In genomic region chr8:84236410-84236997, GRCm38 (mm10) we compare ENCODE assay signal across 9 mouse cellular contexts. TPM values are rescaled to one million over a fixed set of nuclear protein-coding genes. Genes with fewer than 3 reads are reported as not detected.
A peak's percentile ranks its signal among the peaks of the same experiment; 100 is the strongest.
DNase-seq lines count a peak whose midpoint lies in the region; ATAC-seq and TF ChIP-seq lines count a peak whose summit lies in the region.
"Had no signal": no experiment of that assay in that cellular context is flagged by ENCODE, and none has a peak within 500 bp of the region (broad histone marks: within the 10 kb centered on the region; RNA-seq: fewer than 3 reads in every experiment).

No protein-coding gene starts in this region.

- no peaks in the 10 kb centered on the region; the same call in 1 of the 2 replicates for H3K79me2 ChIP-seq in MEL (ENCODE audit: control insufficient read depth, insufficient read depth, low read length, poor library complexity)

- H3K27me3 ChIP-seq in MEL (ENCODE audit: control insufficient read depth in 1 of 2, insufficient read depth in 2 of 2, low read length in 2 of 2), result no peaks in the 10 kb centered on the region
- H3K27me3 ChIP-seq in heart, embryonic 16.5 days (ENCODE audit: control insufficient read depth, insufficient read depth, low read length), result no peaks in the 10 kb centered on the region
- H3K27me3 ChIP-seq in liver, embryonic 14.5 days (ENCODE audit: control insufficient read depth, insufficient read depth, low read length), result no peaks in the 10 kb centered on the region
- no peaks in the 10 kb centered on the region for H3K27me3 ChIP-seq in stomach, postnatal 0 days (ENCODE audit: control insufficient read depth, insufficient read depth, low read length)

- peak overlapping the region; percentile 76 for H3K4me2 ChIP-seq in heart, embryonic 16.5 days (ENCODE audit: low read depth, low read length)
- peak overlapping the region; percentile 90 for H3K4me2 ChIP-seq in liver, embryonic 14.5 days (ENCODE audit: low read depth)
- H3K4me2 ChIP-seq in stomach, postnatal 0 days (replicated peaks; ENCODE audit: low read depth), result peak overlapping the region; percentile 92

- peaks cover 0 to 5% of the 10 kb centered on the region in 2 experiments; a peak in 1 of 4 replicates for H3K36me3 ChIP-seq in MEL (ENCODE audit: control insufficient read depth in 1 of 2, insufficient read depth in 2 of 2, low read length in 2 of 2)
- no peaks in the 10 kb centered on the region for H3K36me3 ChIP-seq in heart, embryonic 16.5 days (ENCODE audit: control insufficient read depth, insufficient read depth)
- no peaks in the 10 kb centered on the region for H3K36me3 ChIP-seq in liver, embryonic 14.5 days (replicated peaks; ENCODE audit: control insufficient read depth, insufficient read depth, low read depth)
- H3K36me3 ChIP-seq in stomach, postnatal 0 days (ENCODE audit: control insufficient read depth, insufficient read depth, low read length), result no peaks in the 10 kb centered on the region; the same call in 1 of the 2 replicates

- TF ChIP-seq POLR2A in MEL (IDR thresholded peaks at IDR 0.05; ENCODE audit: control insufficient read depth in 1 of 2, insufficient read depth in 1 of 2, low read depth in 1 of 2, low read length in 2 of 2, poor library complexity in 1 of 2), result 0 out of 4 replicates have a peak, but pooled peaks of 1 of the 2 experiments have one; percentile 31

- no peak for TF ChIP-seq EP300 in MEL (IDR thresholded peaks at IDR 0.05; ENCODE audit: low read depth in 1 of 2, low read length in 2 of 2)
- no peak for TF ChIP-seq EP300 in liver, embryonic 14.5 days (IDR thresholded peaks at IDR 0.05; ENCODE audit: low read depth)
- no peak for TF ChIP-seq EP300 in stomach, postnatal 0 days (optimal IDR thresholded peaks at IDR 0.05)

- TF ChIP-seq CTCF in MEL (IDR thresholded peaks at IDR 0.05 in 2 of 3, conservative IDR thresholded peaks at IDR 0.05 in 1 of 3; ENCODE audit: control insufficient read depth in 1 of 3, insufficient read depth in 1 of 3, low read depth in 2 of 3, low read length in 3 of 3, poor library complexity in 1 of 3, severe bottlenecking in 1 of 3), result no peak
- no peak for TF ChIP-seq CTCF in liver, embryonic 14.5 days (IDR thresholded peaks at IDR 0.05; ENCODE audit: low read depth)
- no peak for TF ChIP-seq CTCF in stomach, postnatal 0 days (IDR thresholded peaks at IDR 0.05; ENCODE audit: low read depth)

- H3K4me1 ChIP-seq in MEL (ENCODE audit: control insufficient read depth in 1 of 2, insufficient read depth in 2 of 2, low read length in 2 of 2), result peaks cover 2 to 6% of the 10 kb centered on the region in 2 experiments; a peak in 2 of 4 replicates
- H3K4me1 ChIP-seq in heart, embryonic 16.5 days (ENCODE audit: control insufficient read depth, insufficient read depth, low read length), result peaks cover 22% of the 10 kb centered on the region
- peaks cover 2 to 4% of the 10 kb centered on the region in 2 experiments; a peak in 3 of 4 replicates for H3K4me1 ChIP-seq in liver, embryonic 14.5 days (replicated peaks; ENCODE audit: control insufficient read depth in 2 of 2, insufficient read depth in 2 of 2, low read length in 1 of 2)
- 0 out of 2 replicates have a peak, but pooled peaks cover 3% of the 10 kb centered on the region for H3K4me1 ChIP-seq in stomach, postnatal 0 days (replicated peaks; ENCODE audit: control insufficient read depth, insufficient read depth)

- TF ChIP-seq RAD21 in MEL (IDR thresholded peaks at IDR 0.05; ENCODE audit: low read depth, low read length), result no peak

- H3K4me3 ChIP-seq in MEL (ENCODE audit: control insufficient read depth in 1 of 2, insufficient read depth in 1 of 2, low read depth in 2 of 2, low read length in 2 of 2), result peak overlapping the region; percentile 58 to 59
- peak overlapping the region; percentile 89 for H3K4me3 ChIP-seq in heart, embryonic 16.5 days (ENCODE audit: low read length)
- H3K4me3 ChIP-seq in liver, embryonic 14.5 days (ENCODE audit: insufficient read depth in 1 of 2, low read depth in 2 of 2, low read length in 2 of 2), result peak overlapping the region; percentile 72 to 86
- peak overlapping the region; percentile 84 for H3K4me3 ChIP-seq in stomach, postnatal 0 days (ENCODE audit: low read depth, low read length)

- peak overlapping the region; percentile 73 for H3K9ac ChIP-seq in MEL (ENCODE audit: control insufficient read depth, low read depth, low read length, poor library complexity, severe bottlenecking)
- peak overlapping the region; percentile 97 for H3K9ac ChIP-seq in heart, embryonic 16.5 days (ENCODE audit: low read length)
- peak overlapping the region; percentile 92 for H3K9ac ChIP-seq in liver, embryonic 14.5 days (replicated peaks)
- H3K9ac ChIP-seq in stomach, postnatal 0 days (ENCODE audit: low read length), result peak overlapping the region; percentile 97

- H3K9me3 ChIP-seq in MEL (replicated peaks; ENCODE audit: insufficient read depth, low read length), result no peaks in the 10 kb centered on the region
- H3K9me3 ChIP-seq in heart, embryonic 16.5 days (replicated peaks; ENCODE audit: control insufficient read depth, low read length), result no peaks in the 10 kb centered on the region
- no peaks in the 10 kb centered on the region for H3K9me3 ChIP-seq in liver, embryonic 14.5 days (ENCODE audit: control insufficient read depth, low read length)
- no peaks in the 10 kb centered on the region for H3K9me3 ChIP-seq in stomach, postnatal 0 days (ENCODE audit: control insufficient read depth, low read length)

- no peak overlapping the region for H3K27ac ChIP-seq in MEL (ENCODE audit: control insufficient read depth, low read depth, low read length)
- H3K27ac ChIP-seq in heart, embryonic 16.5 days (ENCODE audit: low read length), result peak overlapping the region; percentile 68
- H3K27ac ChIP-seq in liver, embryonic 14.5 days, result no peak overlapping the region; the same call in none of the 2 replicates
- H3K27ac ChIP-seq in stomach, postnatal 0 days (replicated peaks), result peak overlapping the region; percentile 86

- peak; percentile 97 for DNase-seq in heart, adult 11 months
- DNase-seq in heart, postnatal 4 days, result no peak
- DNase-seq in MEL (ENCODE audit: low read depth, low spot score), result no peak
- no peak for DNase-seq in liver, embryonic 14.5 days (ENCODE audit: low read depth in 3 of 3, low spot score in 3 of 3)
- peak; percentile 31 for DNase-seq in stomach, postnatal 0 days (ENCODE audit: low spot score)
- DNase-seq in left cerebral cortex, adult 18-20 months (ENCODE audit: low spot score in 2 of 2), result no peak
- DNase-seq in adrenal gland, adult 8-10 months, result no peak

- ATAC-seq in heart, embryonic 16.5 days (replicated peaks; ENCODE audit: extremely low read depth, insufficient read depth, low FRiP score), result peak; percentile 4; the same call in 1 of the 2 replicates
- peak; percentile 7 for ATAC-seq in liver, embryonic 14.5 days (ENCODE audit: insufficient read depth)
- no peak for ATAC-seq in stomach, postnatal 0 days (ENCODE audit: low FRiP score, low TSS enrichment)

- WGBS in heart, embryonic 16.5 days, result under 1% methylated on average over 30 of the region's 30 CpGs
- WGBS in liver, embryonic 14.5 days (ENCODE audit: insufficient replicate concordance), result 2% methylated on average over 27 of the region's 30 CpGs
- 0% methylated on average over 22 of the region's 30 CpGs for WGBS in stomach, postnatal 0 days

RNA-seq across cellular contexts. Expression of gene Zswim4, which starts 0.4 kb away (rescaled TPM):
- total RNA-seq in heart, postnatal 4 days (2021), result 10 to 100 TPM; 12.8 to 13.8 TPM
- total RNA-seq in MEL (2012; rRNA removed), result 3.6 and 4.4 TPM in 2 replicates
- polyA plus RNA-seq in MEL (2012; ENCODE audit: insufficient read depth in 1 of 2, insufficient read length in 2 of 2, low read depth in 1 of 2, low replicate concordance in 2 of 2, missing spikeins in 1 of 2), result 1 to 10 TPM in 1 of 2 experiments, not detected in 1; 7.4 TPM
- 8.4 and 9.9 TPM in 2 replicates for polyA plus RNA-seq in heart, embryonic 16.5 days (2015; fragmentation: Nextera tagmentation; extraction: Ambion mirVana)
- polyA plus RNA-seq in liver, embryonic 14.5 days (2012; rRNA removed), result 1.9 and 2.1 TPM in 2 replicates
- 0.74 and 1.4 TPM in 2 replicates for polyA plus RNA-seq in liver, embryonic 14.5 days (2014; fragmentation: Nextera tagmentation; extraction: Ambion mirVana)
- 8.0 and 9.7 TPM in 2 replicates for polyA plus RNA-seq in stomach, postnatal 0 days (2015; fragmentation: Nextera tagmentation; extraction: Ambion mirVana)
- 10 to 100 TPM; 16.8 to 19.1 TPM for total RNA-seq in left cerebral cortex, adult 18-20 months (2021)
- 10 to 100 TPM; 36.2 to 53.9 (median 48.0) TPM for total RNA-seq in adrenal gland, adult 8-10 months (2022)

RNA-seq across cellular contexts. Expression of gene D8Ertd738e, which starts 13.0 kb away (rescaled TPM):
- 100 to 1,000 TPM; 218 to 233 TPM for total RNA-seq in heart, postnatal 4 days (2021)
- 159 and 164 TPM in 2 replicates for total RNA-seq in MEL (2012; rRNA removed)
- polyA plus RNA-seq in MEL (2012; ENCODE audit: insufficient read depth in 1 of 2, insufficient read length in 2 of 2, low read depth in 1 of 2, low replicate concordance in 2 of 2, missing spikeins in 1 of 2), result 100 to 1,000 TPM in 1 of 2 experiments, not detected in 1; 149 TPM
- 297 and 311 TPM in 2 replicates for polyA plus RNA-seq in heart, embryonic 16.5 days (2015; fragmentation: Nextera tagmentation; extraction: Ambion mirVana)
- 95.7 and 127 TPM in 2 replicates for polyA plus RNA-seq in liver, embryonic 14.5 days (2012; rRNA removed)
- polyA plus RNA-seq in liver, embryonic 14.5 days (2014; fragmentation: Nextera tagmentation; extraction: Ambion mirVana), result 261 and 262 TPM in 2 replicates
- 299 and 309 TPM in 2 replicates for polyA plus RNA-seq in stomach, postnatal 0 days (2015; fragmentation: Nextera tagmentation; extraction: Ambion mirVana)
- total RNA-seq in left cerebral cortex, adult 18-20 months (2021), result 100 to 1,000 TPM; 136 to 146 TPM
- 100 to 1,000 TPM; 171 to 296 (median 225) TPM for total RNA-seq in adrenal gland, adult 8-10 months (2022)

RNA-seq across cellular contexts. Expression of gene Mri1, which starts 20.6 kb away (rescaled TPM):
- total RNA-seq in heart, postnatal 4 days (2021), result 10 to 100 TPM; 14.4 to 19.2 TPM
- total RNA-seq in MEL (2012; rRNA removed), result 26.8 and 27.8 TPM in 2 replicates
- polyA plus RNA-seq in MEL (2012; ENCODE audit: insufficient read depth in 1 of 2, insufficient read length in 2 of 2, low read depth in 1 of 2, low replicate concordance in 2 of 2, missing spikeins in 1 of 2), result 10 to 100 TPM in 1 of 2 experiments, not detected in 1; 43.2 TPM
- 45.0 and 46.2 TPM in 2 replicates for polyA plus RNA-seq in heart, embryonic 16.5 days (2015; fragmentation: Nextera tagmentation; extraction: Ambion mirVana)
- 15.6 and 17.2 TPM in 2 replicates for polyA plus RNA-seq in liver, embryonic 14.5 days (2012; rRNA removed)
- polyA plus RNA-seq in liver, embryonic 14.5 days (2014; fragmentation: Nextera tagmentation; extraction: Ambion mirVana), result 27.1 and 28.7 TPM in 2 replicates
- 61.7 and 62.7 TPM in 2 replicates for polyA plus RNA-seq in stomach, postnatal 0 days (2015; fragmentation: Nextera tagmentation; extraction: Ambion mirVana)
- total RNA-seq in left cerebral cortex, adult 18-20 months (2021), result 10 to 100 TPM; 13.2 to 15.6 TPM
- total RNA-seq in adrenal gland, adult 8-10 months (2022), result 10 to 100 TPM; 26.9 to 52.8 (median 51.6) TPM

RNA-seq across cellular contexts. Expression of gene Ccdc130, which starts 33.7 kb away (rescaled TPM):
- total RNA-seq in heart, postnatal 4 days (2021), result 10 to 100 TPM; 11.0 to 16.2 TPM
- 8.2 and 10.2 TPM in 2 replicates for total RNA-seq in MEL (2012; rRNA removed)
- 10 to 100 TPM in 1 of 2 experiments, not detected in 1; 26.0 TPM for polyA plus RNA-seq in MEL (2012; ENCODE audit: insufficient read depth in 1 of 2, insufficient read length in 2 of 2, low read depth in 1 of 2, low replicate concordance in 2 of 2, missing spikeins in 1 of 2)
- polyA plus RNA-seq in heart, embryonic 16.5 days (2015; fragmentation: Nextera tagmentation; extraction: Ambion mirVana), result 14.9 and 19.4 TPM in 2 replicates
- polyA plus RNA-seq in liver, embryonic 14.5 days (2012; rRNA removed), result 3.6 and 5.5 TPM in 2 replicates
- 5.0 and 7.1 TPM in 2 replicates for polyA plus RNA-seq in liver, embryonic 14.5 days (2014; fragmentation: Nextera tagmentation; extraction: Ambion mirVana)
- 10.1 and 10.4 TPM in 2 replicates for polyA plus RNA-seq in stomach, postnatal 0 days (2015; fragmentation: Nextera tagmentation; extraction: Ambion mirVana)
- 10 to 100 TPM; 21.0 to 23.5 TPM for total RNA-seq in left cerebral cortex, adult 18-20 months (2021)
- total RNA-seq in adrenal gland, adult 8-10 months (2022), result 10 to 100 TPM; 21.5 to 27.7 (median 24.6) TPM

RNA-seq across cellular contexts. Expression of gene Nanos3, which starts 51.5 kb away (rescaled TPM):
- 1 to 10 TPM; 3.6 to 4.3 TPM for total RNA-seq in heart, postnatal 4 days (2021)
- total RNA-seq in MEL (2012; rRNA removed), result 0.56 and 2.0 TPM in 2 replicates
- polyA plus RNA-seq in MEL (2012; ENCODE audit: insufficient read depth in 1 of 2, insufficient read length in 2 of 2, low read depth in 1 of 2, low replicate concordance in 2 of 2, missing spikeins in 1 of 2), result 1 to 10 TPM in 1 of 2 experiments, not detected in 1; 1.7 TPM
- 1.5 and 1.6 TPM in 2 replicates for polyA plus RNA-seq in heart, embryonic 16.5 days (2015; fragmentation: Nextera tagmentation; extraction: Ambion mirVana)
- 0.12 TPM in 1 of 2 replicates, not detected in the other for polyA plus RNA-seq in liver, embryonic 14.5 days (2012; rRNA removed)
- polyA plus RNA-seq in liver, embryonic 14.5 days (2014; fragmentation: Nextera tagmentation; extraction: Ambion mirVana), result not detected in 2 replicates
- polyA plus RNA-seq in stomach, postnatal 0 days (2015; fragmentation: Nextera tagmentation; extraction: Ambion mirVana), result 2.0 and 4.4 TPM in 2 replicates
- 1 to 10 TPM in 1 of 2 experiments, under 1 TPM in 1; 0.70 to 2.0 TPM for total RNA-seq in left cerebral cortex, adult 18-20 months (2021)
- total RNA-seq in adrenal gland, adult 8-10 months (2022), result 1 to 10 TPM in 2 of 4 experiments, under 1 TPM in 2; 0.75 to 2.9 (median 1.2) TPM
- total RNA-seq: hematopoietic stem cell, adult 5-6 weeks had no signal

Comparison
In these comparisons a context has a peak if more than half of its experiments do, and no peak if none do; other contexts are left out.
1. DNase-seq: peak in heart, adult 11 months (single experiment) and stomach, postnatal 0 days (single experiment); none in heart, postnatal 4 days (single experiment), MEL (single experiment), liver, embryonic 14.5 days (0 of 3), left cerebral cortex, adult 18-20 months (0 of 2) and adrenal gland, adult 8-10 months (single experiment).
2. H3K27ac ChIP-seq: peak in heart, embryonic 16.5 days (single experiment) and stomach, postnatal 0 days (single experiment); none in MEL (single experiment) and liver, embryonic 14.5 days (single experiment).
3. Peak in every context shown above with its lines, with median percentiles within 50 percentile points of each other: H3K4me3 ChIP-seq, H3K9ac ChIP-seq and H3K4me2 ChIP-seq.